In genomic region chr15:85401926-85402325, GRCm38 (mm10) we compare ENCODE assay signal across 12 mouse cellular contexts.
DNase-seq lines count a peak whose midpoint lies in the region; ATAC-seq and TF ChIP-seq lines count a peak whose summit lies in the region.
"Had no signal": no experiment of that assay in that cellular context is flagged by ENCODE, and none has a peak within 500 bp of the region (broad histone marks: within the 10 kb centered on the region; RNA-seq: fewer than 3 reads in every experiment).

No protein-coding gene starts in this region.

- no peaks in the 10 kb centered on the region for H3K36me3 ChIP-seq in lung, postnatal 0 days (ENCODE audit: insufficient read depth, low read length)
- H3K36me3 ChIP-seq in forebrain, embryonic 16.5 days (ENCODE audit: control insufficient read depth, insufficient read depth) = no peaks in the 10 kb centered on the region
- peaks cover 39% of the 10 kb centered on the region for H3K36me3 ChIP-seq in kidney, embryonic 15.5 days

- no peak overlapping the region for H3K4me2 ChIP-seq in lung, postnatal 0 days (replicated peaks; ENCODE audit: low read depth, low read length)
- H3K4me2 ChIP-seq in forebrain, embryonic 16.5 days (ENCODE audit: low read length) = no peak overlapping the region
- no peak overlapping the region for H3K4me2 ChIP-seq in kidney, embryonic 15.5 days
- H3K4me2 ChIP-seq: limb, embryonic 12.5 days; neural tube, embryonic 13.5 days had no signal

- TF ChIP-seq CTCF in lung, postnatal 0 days (IDR thresholded peaks at IDR 0.05) = no peak

- DNase-seq in cerebellum, adult 11-12 months = peak; percentile 58
- no peak for DNase-seq in cerebellum, postnatal 4 days (ENCODE audit: low spot score in 2 of 2)
- peak; percentile 37 for DNase-seq in lung, postnatal 0 days (ENCODE audit: low spot score)
- no peak for DNase-seq in lung, postnatal 4 days
- DNase-seq in skeletal muscle tissue, adult 2 months (ENCODE audit: low read depth, low spot score) = peak; percentile 3
- no peak for DNase-seq in embryo, embryonic 10.5 days (ENCODE audit: low spot score)
- DNase-seq: adrenal gland, postnatal 25 days; kidney, adult 8-10 months had no signal

- ATAC-seq in lung, postnatal 0 days = no peak
- no peak for ATAC-seq in forebrain, embryonic 16.5 days
- ATAC-seq in kidney, embryonic 15.5 days (replicated peaks; ENCODE audit: low FRiP score) = no peak

- no peak overlapping the region for H3K27ac ChIP-seq in lung, postnatal 0 days (ENCODE audit: low read length)
- H3K27ac ChIP-seq in forebrain, embryonic 16.5 days (ENCODE audit: low read length) = peak overlapping the region; percentile 95
- H3K27ac ChIP-seq in kidney, embryonic 15.5 days = no peak overlapping the region
- H3K27ac ChIP-seq: limb, embryonic 12.5 days had no signal

- H3K4me3 ChIP-seq in lung, postnatal 0 days (ENCODE audit: low read depth, low read length) = no peak overlapping the region
- H3K4me3 ChIP-seq in forebrain, embryonic 16.5 days (replicated peaks; ENCODE audit: low read length) = no peak overlapping the region
- no peak overlapping the region for H3K4me3 ChIP-seq in kidney, embryonic 15.5 days (replicated peaks)
- H3K4me3 ChIP-seq: limb, embryonic 12.5 days; neural tube, embryonic 13.5 days had no signal

- 0 out of 2 replicates have a peak, but pooled peaks cover 6% of the 10 kb centered on the region for H3K4me1 ChIP-seq in lung, postnatal 0 days (ENCODE audit: insufficient read depth, low read depth, low read length)
- H3K4me1 ChIP-seq in forebrain, embryonic 16.5 days (replicated peaks; ENCODE audit: control insufficient read depth, insufficient read depth, low read length) = peaks cover 29% of the 10 kb centered on the region
- no peaks in the 10 kb centered on the region for H3K4me1 ChIP-seq in kidney, embryonic 15.5 days
- H3K4me1 ChIP-seq: limb, embryonic 12.5 days had no signal

- WGBS in lung, postnatal 0 days = 64% methylated on average over 7 of the region's 7 CpGs
- 57% methylated on average over 7 of the region's 7 CpGs for WGBS in forebrain, embryonic 16.5 days
- WGBS in kidney, embryonic 15.5 days = 72% methylated on average over 7 of the region's 7 CpGs

- no peaks in the 10 kb centered on the region for H3K27me3 ChIP-seq in lung, postnatal 0 days (replicated peaks; ENCODE audit: insufficient read depth, low read length)
- no peaks in the 10 kb centered on the region for H3K27me3 ChIP-seq in forebrain, embryonic 16.5 days (replicated peaks; ENCODE audit: control insufficient read depth, insufficient read depth, low read length)
- H3K27me3 ChIP-seq in kidney, embryonic 15.5 days = no peaks in the 10 kb centered on the region
- H3K27me3 ChIP-seq: limb, embryonic 12.5 days; neural tube, embryonic 13.5 days had no signal

- no peak overlapping the region for H3K9ac ChIP-seq in lung, postnatal 0 days (replicated peaks; ENCODE audit: low read depth)
- H3K9ac ChIP-seq in forebrain, embryonic 16.5 days (replicated peaks; ENCODE audit: low read depth, low read length) = no peak overlapping the region
- H3K9ac ChIP-seq in kidney, embryonic 15.5 days = no peak overlapping the region
- H3K9ac ChIP-seq: limb, embryonic 12.5 days; neural tube, embryonic 13.5 days had no signal

- TF ChIP-seq EP300 in lung, postnatal 0 days (IDR thresholded peaks at IDR 0.05) = no peak

- H3K9me3 ChIP-seq in lung, postnatal 0 days (ENCODE audit: low read length) = no peaks in the 10 kb centered on the region
- H3K9me3 ChIP-seq in forebrain, embryonic 16.5 days (ENCODE audit: control insufficient read depth, low read length) = no peaks in the 10 kb centered on the region
- H3K9me3 ChIP-seq in kidney, embryonic 15.5 days (replicated peaks) = no peaks in the 10 kb centered on the region
- H3K9me3 ChIP-seq: limb, embryonic 12.5 days; neural tube, embryonic 13.5 days had no signal

Comparison
In these comparisons a context has a peak if more than half of its experiments do, and no peak if none do; other contexts are left out.
1. DNase-seq: peak in cerebellum, adult 11-12 months (single experiment), lung, postnatal 0 days (single experiment) and skeletal muscle tissue, adult 2 months (single experiment); none in cerebellum, postnatal 4 days (0 of 2), lung, postnatal 4 days (0 of 2) and embryo, embryonic 10.5 days (single experiment).